Mouse (Mus musculus) liver, adult 2 months (tissue): ENCODE data around the gene Ddhd1. TPM values are rescaled to one million over a fixed set of nuclear protein-coding genes. Genes with fewer than 3 reads are reported as not detected.
A peak's percentile ranks its signal among the peaks of the same experiment; 100 is the strongest.

Source experiments
- DNase-seq: peaks from one replicate; pipeline ENCODE4 v3.0.0-alpha.2; 2011; ENCODE audit warnings: low read depth, low spot score; ENCODE audit errors: extremely low read depth
- H3K27ac ChIP-seq: fragments of 200-500 bp; replicated peaks from 2 replicates; pipeline ENCODE4 v1.5.1; 2012; ENCODE audit warnings: low read depth, mild to moderate bottlenecking, control low read depth, inconsistent platforms, low read length; ENCODE audit not compliant: insufficient read depth
- H3K27me3 ChIP-seq: fragments of 200-500 bp; 2 replicates; pipeline ENCODE4 v1.6.1; 2012; ENCODE audit warnings: mild to moderate bottlenecking, moderate library complexity, low read length, inconsistent platforms; ENCODE audit not compliant: control insufficient read depth, insufficient read depth
- H3K36me3 ChIP-seq: fragments of 200-500 bp; 2 replicates; pipeline ENCODE4 v1.6.1; 2012; ENCODE audit warnings: low read length, inconsistent platforms; ENCODE audit not compliant: control insufficient read depth, insufficient read depth
- H3K4me1 ChIP-seq: fragments of 200-500 bp; 2 replicates; pipeline ENCODE4 v1.6.1; 2011; ENCODE audit warnings: low read length; ENCODE audit not compliant: control insufficient read depth, insufficient read depth
- H3K4me3 ChIP-seq: fragments of 200-500 bp; 2 replicates; pipeline ENCODE4 v1.5.1; 2011; ENCODE audit warnings: low read depth, mild to moderate bottlenecking, control low read depth, low read length, moderate library complexity; ENCODE audit not compliant: insufficient read depth
- H3K79me2 ChIP-seq: fragments of 200-500 bp; 2 replicates; pipeline ENCODE4 v1.6.1; 2012; ENCODE audit warnings: inconsistent platforms, mild to moderate bottlenecking, low read length, moderate library complexity; ENCODE audit not compliant: control insufficient read depth, insufficient read depth
- H3K9ac ChIP-seq: fragments of 200-500 bp; 2 replicates; pipeline ENCODE4 v1.6.1; 2012; ENCODE audit warnings: low read depth, mild to moderate bottlenecking, control low read depth, inconsistent platforms, low read length
- CTCF ChIP-seq: fragments of 200-500 bp; IDR thresholded peaks from 2 replicates; pipeline ENCODE4 v1.5.1; 2011; ENCODE audit warnings: low read depth, low read length, control low read depth
- POLR2A ChIP-seq: fragments of 200-500 bp; IDR thresholded peaks from 2 replicates; pipeline ENCODE4 v1.6.1; 2011; ENCODE audit warnings: low read length, control low read depth; ENCODE audit not compliant: insufficient read depth; ENCODE audit errors: extremely low read depth
- WGBS: fragments of 180-500 bp; shearing (Covaris S2); methylation state at CpG from one replicate; pipeline ENCODE4 v1.1.7; 2018; 5-methylcytosine and 5-hydroxymethylcytosine counted together
- polyA plus RNA-seq: library from polyadenylated mRNA; depleted of rRNA; stranded (reverse); fragments of >200 nt; gene quantifications from 2 replicates; pipeline ENCODE4 v1.2.3, GENCODE M21; 2012; rRNA removed
- total RNA-seq: library from RNA; depleted of rRNA; stranded (reverse); fragments of >200 nt; gene quantifications from 2 replicates; pipeline ENCODE4 v1.2.3, GENCODE M21; 2014; rRNA removed

Ddhd1 gene
- total and polyA plus RNA-seq, 2 experiments: 10.1 to 10.7 TPM

GRCm38 (mm10) chr14:45539659-45540468 lies 118.1 kb downstream of the Ddhd1 start:
- H3K27ac ChIP-seq: peak overlapping the region; percentile 87

More at GRCm38 (mm10) chr14:45539659-45540468, 118.1 kb downstream of the Ddhd1 start:
- WGBS: 7% methylated on average over 12 of the region's 12 CpGs
- Histone ChIP-seq H3K9ac (no peak overlapping the region; the same call in 1 of the 2 replicates), H3K4me3 (no peak overlapping the region), H3K27me3 (no peaks in the 10 kb centered on the region), H3K36me3 (no peaks in the 10 kb centered on the region), H3K79me2 (no peaks in the 10 kb centered on the region), H3K4me1 (peaks cover 7% of the 10 kb centered on the region)
- TF ChIP-seq CTCF (peak; percentile 91), POLR2A (no peak)
- DNase-seq: peak; percentile 87

Other genes starting within 250 kb of the Ddhd1 start
- 95.1 and 104 TPM in 2 replicates for gene Fermt2, start 128.0 kb downstream of the Ddhd1 start, total RNA-seq
- 37.4 and 49.7 TPM in 2 replicates for gene Fermt2, start 128.0 kb downstream of the Ddhd1 start, polyA plus RNA-seq